Mouse (Mus musculus) c-Kit-positive CD71-negative TER-119-negative erythroid progenitor cells, embryonic 14.5 days (primary cell): ENCODE measurements around the gene Map4k4.

Experiments used
- DNase-seq: peaks from one replicate; pipeline ENCODE4 v3.0.0-alpha.2; 2013; ENCODE audit warnings: low read depth

Gene Map4k4

GRCm38 (mm10) chr1:39898686-39899085 is 2.0 kb upstream of the Map4k4 start:
- no peak for DNase-seq

- no peak for DNase-seq
These were observed 524 bp downstream of the Map4k4 start for GRCm38 (mm10) chr1:39901063-39901811.

- no peak for DNase-seq
These were observed 1.4 kb downstream of the Map4k4 start for GRCm38 (mm10) chr1:39901851-39902703.

GRCm38 (mm10) chr1:39902704-39903151 is 2.0 kb downstream of the Map4k4 start:
- DNase-seq = no peak

GRCm38 (mm10) chr1:39904720-39905119 is 4.0 kb downstream of the Map4k4 start:
- DNase-seq = no peak

- DNase-seq = no peak
These were observed 6.2 kb downstream of the Map4k4 start for GRCm38 (mm10) chr1:39906921-39907320.

- no peak for DNase-seq
These were observed 8.3 kb downstream of the Map4k4 start for GRCm38 (mm10) chr1:39908976-39909375.

- no peak for DNase-seq
These were observed 10.7 kb downstream of the Map4k4 start for GRCm38 (mm10) chr1:39911446-39911845.

- no peak for DNase-seq
These were observed 12.5 kb downstream of the Map4k4 start for GRCm38 (mm10) chr1:39913256-39913655.

GRCm38 (mm10) chr1:39916144-39916543 is 15.4 kb downstream of the Map4k4 start:
- DNase-seq = no peak

GRCm38 (mm10) chr1:39917855-39918516 is 17.3 kb downstream of the Map4k4 start:
- no peak for DNase-seq

- DNase-seq = no peak
These were observed 17.9 kb downstream of the Map4k4 start for GRCm38 (mm10) chr1:39918517-39919115.

GRCm38 (mm10) chr1:39920616-39921015 is 19.9 kb downstream of the Map4k4 start:
- DNase-seq = no peak

GRCm38 (mm10) chr1:39921996-39922395 is 21.3 kb downstream of the Map4k4 start:
- no peak for DNase-seq

- DNase-seq = no peak
These were observed 22.0 kb downstream of the Map4k4 start for GRCm38 (mm10) chr1:39922714-39923113.

- DNase-seq = no peak
These were observed 23.0 kb downstream of the Map4k4 start for GRCm38 (mm10) chr1:39923395-39924337.

- DNase-seq = no peak
These were observed 30.3 kb downstream of the Map4k4 start for GRCm38 (mm10) chr1:39931055-39931454.

- no peak for DNase-seq
These were observed 31.6 kb downstream of the Map4k4 start for GRCm38 (mm10) chr1:39932216-39932739.

GRCm38 (mm10) chr1:39932922-39933321 is 32.2 kb downstream of the Map4k4 start:
- no peak for DNase-seq

- DNase-seq = no peak
These were observed 34.2 kb downstream of the Map4k4 start for GRCm38 (mm10) chr1:39934954-39935353.

GRCm38 (mm10) chr1:39935616-39936015 is 34.9 kb downstream of the Map4k4 start:
- no peak for DNase-seq
